Mouse (Mus musculus): ENCODE data around the gene Tnfsf8. TPM values are rescaled to one million over a fixed set of nuclear protein-coding genes. Genes with fewer than 3 reads are reported as not detected.
A peak's percentile ranks its signal among the peaks of the same experiment; 100 is the strongest.

Tnfsf8 gene
- polyA plus RNA-seq, 2 experiments = 0.04 to 0.06 TPM

DNA sequence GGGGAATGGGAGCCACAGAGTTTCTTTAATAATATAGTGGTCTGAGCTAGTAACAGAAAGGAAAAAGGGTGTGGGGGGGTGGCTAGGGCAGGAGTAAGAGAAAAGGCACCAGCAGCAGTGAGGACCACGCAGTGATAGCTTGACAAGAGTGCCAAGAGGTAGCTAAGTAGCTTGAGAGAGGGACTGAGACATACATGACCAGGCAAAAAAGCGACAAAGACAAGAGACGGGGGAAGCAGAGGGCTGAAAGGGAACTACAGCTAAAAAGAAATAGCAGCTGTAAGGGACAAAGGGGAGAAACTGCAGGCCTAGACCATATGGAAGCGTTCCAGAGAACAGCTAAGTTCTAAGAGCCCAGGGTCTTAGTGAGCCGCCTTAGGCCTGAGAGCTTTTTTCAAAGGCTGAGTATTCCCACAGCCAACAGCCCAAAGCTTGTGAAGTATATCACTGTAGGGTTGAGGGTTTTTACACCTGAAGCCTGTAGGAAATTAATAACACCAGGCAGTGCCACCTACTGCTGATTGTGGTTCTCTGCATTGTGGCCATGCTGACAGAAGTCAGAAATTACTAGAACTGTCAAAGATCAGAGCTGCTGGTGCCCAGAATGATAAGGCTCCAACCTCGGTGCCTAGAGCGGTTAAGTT, 78.1 kb downstream of the Tnfsf8 start:
- Histone ChIP-seq H3K4me1 (ENCODE audit: control insufficient read depth, insufficient read depth, low read length) (0 out of 2 replicates have a peak, but pooled peaks cover 3% of the 10 kb centered on the region), H3K36me3 (ENCODE audit: control insufficient read depth, insufficient read depth, low read length) (no peaks in the 10 kb centered on the region), H3K27me3 (ENCODE audit: control insufficient read depth, insufficient read depth, low read length) (no peaks in the 10 kb centered on the region), H3K9ac (ENCODE audit: low read depth, low read length, severe bottlenecking) (no peak overlapping the region), H3K27ac (replicated peaks; ENCODE audit: low read depth, low read length) (no peak overlapping the region), H3K4me2 (replicated peaks; ENCODE audit: low read depth, low read length, severe bottlenecking) (no peak overlapping the region), H3K9me3 (ENCODE audit: control insufficient read depth, low read length) (no peaks in the 10 kb centered on the region), H3K4me3 (replicated peaks; ENCODE audit: low read length) (no peak overlapping the region)
- ATAC-seq (ENCODE audit: low FRiP score, low read depth) = no peak
- DNase-seq (ENCODE audit: low spot score) = peak; percentile 28
- WGBS = 74% methylated on average over 7 of the region's 7 CpGs
- no peak for TF ChIP-seq POLR2A (IDR thresholded peaks at IDR 0.05; ENCODE audit: borderline replicate concordance, extremely low read depth, insufficient read depth, insufficient read length)

Other genes starting within 250 kb of the Tnfsf8 start
- not detected in 2 replicates for gene Tex48, start 238.9 kb downstream of the Tnfsf8 start, polyA plus RNA-seq (2012; rRNA removed)
- not detected in 2 replicates for gene Tex48, start 238.9 kb downstream of the Tnfsf8 start, polyA plus RNA-seq (2014; fragmentation: Nextera tagmentation; extraction: Ambion mirVana)
- gene Gm11214, start 198.0 kb downstream of the Tnfsf8 start, polyA plus RNA-seq (2012; rRNA removed) = not detected in 2 replicates
- gene Gm11214, start 198.0 kb downstream of the Tnfsf8 start, polyA plus RNA-seq (2014; fragmentation: Nextera tagmentation; extraction: Ambion mirVana) = not detected in 2 replicates
- 0.05 and 0.08 TPM in 2 replicates for gene Tnfsf15, start 116.2 kb downstream of the Tnfsf8 start, polyA plus RNA-seq (2012; rRNA removed)
- 0.10 and 0.39 TPM in 2 replicates for gene Tnfsf15, start 116.2 kb downstream of the Tnfsf8 start, polyA plus RNA-seq (2014; fragmentation: Nextera tagmentation; extraction: Ambion mirVana)
- 73.8 and 78.9 TPM in 2 replicates for gene Tnc, start 185.7 kb upstream of the Tnfsf8 start, polyA plus RNA-seq (2012; rRNA removed)
- gene Tnc, start 185.7 kb upstream of the Tnfsf8 start, polyA plus RNA-seq (2014; fragmentation: Nextera tagmentation; extraction: Ambion mirVana) = 58.2 and 65.1 TPM in 2 replicates

All from limb, embryonic 14.5 days (tissue).